Mouse (Mus musculus) testis, adult 2 months (tissue): ENCODE data around the gene Tmprss11e.

Source experiments
- CTCF ChIP-seq: fragments of 200-500 bp; IDR thresholded peaks from 2 replicates; pipeline ENCODE4 v1.5.1; 2012; ENCODE audit warnings: low read depth, mild to moderate bottlenecking, inconsistent platforms, low read length, moderate library complexity; ENCODE audit not compliant: control insufficient read depth, insufficient read depth, insufficient replicate concordance
- POLR2A ChIP-seq: fragments of 200-500 bp; IDR thresholded peaks from 2 replicates; pipeline ENCODE4 v1.6.1; 2012; ENCODE audit warnings: low read depth, mild to moderate bottlenecking, inconsistent platforms, low read length, moderate library complexity; ENCODE audit not compliant: control insufficient read depth

GRCm38 (mm10) chr5:86742796-86743195 lies 2.8 kb downstream of the Tmprss11e start:
- no peak for TF ChIP-seq POLR2A
- TF ChIP-seq CTCF: no peak
